Mouse (Mus musculus): ENCODE data around the gene Zp3r. TPM values are rescaled to one million over a fixed set of nuclear protein-coding genes. Genes with fewer than 3 reads are reported as not detected.

Zp3r gene
- total RNA-seq, 1 experiment from 2014 or later = not detected

Other genes starting within 250 kb of the Zp3r start
- gene Cd55b, start 206.6 kb downstream of the Zp3r start, total RNA-seq (2021) = 1.4 TPM in 1 of 2 replicates, not detected in the other
- gene Cd55, start 166.9 kb downstream of the Zp3r start, total RNA-seq (2021) = 17.8 and 38.3 TPM in 2 replicates
- 1.7 and 31.3 TPM in 2 replicates for gene C4bp, start 32.0 kb upstream of the Zp3r start, total RNA-seq (2021)
- not detected in 2 replicates for gene Gm29427, start 86.2 kb upstream of the Zp3r start, total RNA-seq (2021)
- 9.8 and 10.1 TPM in 2 replicates for gene Yod1, start 87.7 kb upstream of the Zp3r start, total RNA-seq (2021)
- 19.5 and 23.1 TPM in 2 replicates for gene Pfkfb2, start 99.6 kb upstream of the Zp3r start, total RNA-seq (2021)
- gene AA986860, start 102.4 kb upstream of the Zp3r start, total RNA-seq (2021) = 2.1 and 2.7 TPM in 2 replicates
- not detected in 2 replicates for gene Fcamr, start 171.3 kb upstream of the Zp3r start, total RNA-seq (2021)
- 0.19 and 5.1 TPM in 2 replicates for gene Pigr, start 197.1 kb upstream of the Zp3r start, total RNA-seq (2021)
- 2.6 and 17.6 TPM in 2 replicates for gene Fcmr, start 236.0 kb upstream of the Zp3r start, total RNA-seq (2021)

Data from adrenal gland, postnatal 14 days (tissue).